Mouse (Mus musculus) MEL (cell line): Measurements from ENCODE around the gene Ttyh2. TPM values are rescaled to one million over a fixed set of nuclear protein-coding genes. Genes with fewer than 3 reads are reported as not detected.
"Not testable (repeated sequence)": the region's sequence is repeated elsewhere in the genome, so short reads cannot be mapped to it uniquely, and the experiment has no call there.

Source experiments
- DNase-seq: peaks from one replicate; pipeline ENCODE4 v3.0.0; 2011; ENCODE audit warnings: low read depth, low spot score
- H3K27ac ChIP-seq: 2 replicates; pipeline ENCODE4 v1.5.1; 2012; ENCODE audit warnings: low read depth, mild to moderate bottlenecking, control low read depth, low read length, moderate library complexity; ENCODE audit not compliant: control insufficient read depth
- H3K27me3 ChIP-seq, 2 experiments: fragments of 150-350 bp in 1 of 2; sonication (generic) in 1 of 2; 2 replicates each; pipeline ENCODE4 v1.6.1; 2012; ENCODE audit warnings: low read length in 2 of 2, mild to moderate bottlenecking in 2 of 2, improper control_type of control experiment in 1 of 2, moderate library complexity in 1 of 2; ENCODE audit not compliant: insufficient read depth in 2 of 2, control insufficient read depth in 1 of 2
- H3K36me3 ChIP-seq, 2 experiments: 2 replicates each; pipeline ENCODE4 v1.6.1; 2012 to 2014; ENCODE audit warnings: low read length in 2 of 2, improper control_type of control experiment in 1 of 2, inconsistent platforms in 1 of 2, mild to moderate bottlenecking in 1 of 2; ENCODE audit not compliant: insufficient read depth in 2 of 2, control insufficient read depth in 1 of 2
- H3K4me1 ChIP-seq, 2 experiments: fragments of 150-350 bp in 1 of 2; sonication (generic) in 1 of 2; 2 replicates each; pipeline ENCODE4 v1.6.1; 2012; ENCODE audit warnings: low read length in 2 of 2, improper control_type of control experiment in 1 of 2, mild to moderate bottlenecking in 1 of 2; ENCODE audit not compliant: insufficient read depth in 2 of 2, control insufficient read depth in 1 of 2
- H3K4me3 ChIP-seq, 2 experiments: fragments of 150-350 bp in 1 of 2; sonication (generic) in 1 of 2; 2 replicates each; pipeline ENCODE4 v1.5.1; 2012; ENCODE audit warnings: low read depth in 2 of 2, low read length in 2 of 2, mild to moderate bottlenecking in 2 of 2, moderate library complexity in 2 of 2, control low read depth in 1 of 2, improper control_type of control experiment in 1 of 2; ENCODE audit not compliant: control insufficient read depth in 1 of 2, insufficient read depth in 1 of 2
- H3K79me2 ChIP-seq: 2 replicates; pipeline ENCODE4 v1.6.1; 2012; ENCODE audit warnings: mild to moderate bottlenecking, low read length, moderate library complexity; ENCODE audit not compliant: control insufficient read depth, poor library complexity, insufficient read depth
- H3K9ac ChIP-seq: 2 replicates; pipeline ENCODE4 v1.6.1; 2012; ENCODE audit warnings: low read depth, mild to moderate bottlenecking, control low read depth, low read length, moderate library complexity; ENCODE audit not compliant: control insufficient read depth, poor library complexity, severe bottlenecking
- H3K9me3 ChIP-seq: fragments of 150-350 bp; sonication (generic); replicated peaks from 2 replicates; pipeline ENCODE4 v1.6.1; 2012; ENCODE audit warnings: mild to moderate bottlenecking, low read length, improper control_type of control experiment, moderate library complexity; ENCODE audit not compliant: insufficient read depth
- BHLHE40 ChIP-seq: IDR thresholded peaks from 2 replicates; pipeline ENCODE4 v1.6.1; 2012; ENCODE audit warnings: low read depth, mild to moderate bottlenecking, inconsistent platforms, low read length, improper control_type of control experiment, borderline replicate concordance
- CHD1 ChIP-seq: IDR thresholded peaks from 2 replicates; pipeline ENCODE4 v1.6.1; 2012; ENCODE audit warnings: low read depth, mild to moderate bottlenecking, inconsistent platforms, low read length, improper control_type of control experiment
- CHD2 ChIP-seq: IDR thresholded peaks from 2 replicates; pipeline ENCODE4 v1.6.1; 2011; ENCODE audit warnings: low read length, improper control_type of control experiment
- CTCF ChIP-seq, 3 experiments: IDR thresholded peaks in 2 of 3; conservative IDR thresholded peaks in 1 of 3; 2 replicates each; pipeline ENCODE4 v1.5.1; 2011 to 2012; ENCODE audit warnings: low read length in 3 of 3, low read depth in 2 of 3, mild to moderate bottlenecking in 2 of 3, improper control_type of control experiment in 1 of 3, inconsistent platforms in 1 of 3, mixed read lengths in 1 of 3, moderate library complexity in 1 of 3; ENCODE audit not compliant: control insufficient read depth in 1 of 3, insufficient read depth in 1 of 3, poor library complexity in 1 of 3, severe bottlenecking in 1 of 3
- EP300 ChIP-seq, 2 experiments: IDR thresholded peaks; 2 replicates each; pipeline ENCODE4 v1.6.1; 2011; ENCODE audit warnings: improper control_type of control experiment in 2 of 2, low read length in 2 of 2, low read depth in 1 of 2, mild to moderate bottlenecking in 1 of 2
- KAT2A ChIP-seq: conservative IDR thresholded peaks from 2 replicates; pipeline ENCODE4 v1.6.1; 2012; ENCODE audit warnings: low read depth, low read length, improper control_type of control experiment, inconsistent platforms
- MAFK ChIP-seq: IDR thresholded peaks from 2 replicates; pipeline ENCODE4 v1.6.1; 2011; ENCODE audit warnings: low read depth, mild to moderate bottlenecking, low read length, improper control_type of control experiment, borderline replicate concordance
- MAX ChIP-seq: IDR thresholded peaks from 2 replicates; pipeline ENCODE4 v1.6.1; 2011; ENCODE audit warnings: low read length, improper control_type of control experiment
- MEF2A ChIP-seq: IDR thresholded peaks from 2 replicates; pipeline ENCODE4 v1.6.1; 2014; ENCODE audit warnings: low read depth, mild to moderate bottlenecking, inconsistent platforms, low read length, improper control_type of control experiment; ENCODE audit not compliant: poor library complexity, insufficient replicate concordance, severe bottlenecking; ENCODE audit errors: extremely low read depth
- MYB ChIP-seq: IDR thresholded peaks from 2 replicates; pipeline ENCODE4 v1.6.1; 2011; ENCODE audit warnings: mild to moderate bottlenecking, low read depth, low read length, improper control_type of control experiment
- POLR2A ChIP-seq, 2 experiments: IDR thresholded peaks; 2 replicates each; pipeline ENCODE4 v1.6.1; 2011 to 2012; ENCODE audit warnings: low read length in 2 of 2, mild to moderate bottlenecking in 2 of 2, control low read depth in 1 of 2, improper control_type of control experiment in 1 of 2, low read depth in 1 of 2, moderate library complexity in 1 of 2; ENCODE audit not compliant: control insufficient read depth in 1 of 2, insufficient read depth in 1 of 2, poor library complexity in 1 of 2
- TCF12 ChIP-seq: IDR thresholded peaks from 2 replicates; pipeline ENCODE4 v1.6.1; 2014; ENCODE audit warnings: low read depth, mild to moderate bottlenecking, inconsistent platforms, low read length, improper control_type of control experiment, moderate library complexity
- ZKSCAN1 ChIP-seq: IDR thresholded peaks from 2 replicates; pipeline ENCODE4 v1.6.1; 2012; ENCODE audit warnings: low read depth, mild to moderate bottlenecking, inconsistent platforms, low read length, improper control_type of control experiment, moderate library complexity
- ZMIZ1 ChIP-seq: IDR thresholded peaks from 2 replicates; pipeline ENCODE4 v1.6.1; 2012; ENCODE audit warnings: low read depth, mild to moderate bottlenecking, inconsistent platforms, low read length, improper control_type of control experiment, moderate library complexity
- polyA plus RNA-seq, 2 experiments: library from polyadenylated mRNA; stranded (reverse) in 1 of 2; unstranded in 1 of 2; fragments of >175 nt in 1 of 2; fragments of >200 nt in 1 of 2; gene quantifications; 2 replicates each; pipeline versions ENCODE4 v1.2.1 to v1.2.4; 2012; ENCODE audit warnings: low replicate concordance in 2 of 2, low read depth in 1 of 2; ENCODE audit not compliant: insufficient read length in 2 of 2, insufficient read depth in 1 of 2, missing spikeins in 1 of 2
- total RNA-seq: library from RNA; depleted of rRNA; stranded (reverse); fragments of 300-350 nt; gene quantifications from 2 replicates; pipeline ENCODE4 v1.2.3, GENCODE M21; 2012

Ttyh2 gene
- total and polyA plus RNA-seq, 3 experiments, result 7.2 to 9.7 TPM; not detected in 1

DNA sequence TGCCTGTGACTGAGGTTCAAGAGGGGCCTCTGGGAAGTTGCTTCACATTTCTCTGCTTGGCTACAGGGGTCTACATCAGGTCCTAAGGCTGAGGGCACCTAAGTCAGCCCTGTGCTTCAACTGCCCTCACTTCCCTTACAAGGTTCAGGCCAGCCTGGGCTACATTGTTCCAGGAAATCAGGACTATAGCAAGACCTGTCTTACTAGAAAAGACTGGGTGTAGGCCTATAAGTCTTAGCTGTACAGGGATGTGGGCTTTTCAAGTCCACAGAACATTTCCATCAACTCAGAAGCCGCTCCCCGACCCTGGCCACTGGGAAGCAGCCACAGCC lies 1.5 kb upstream of the Ttyh2 start:
- peaks cover 25% of the 10 kb centered on the region for H3K79me2 ChIP-seq
- TF ChIP-seq KAT2A, result no peak
- TF ChIP-seq MAFK, result peak; percentile 8; the same call in 1 of the 2 replicates
- TF ChIP-seq ZMIZ1, result peak; percentile 45; the same call in 1 of the 2 replicates
- TF ChIP-seq, all 39 proteins: peak for 2
- Histone ChIP-seq H3K9me3 (no peaks in the 10 kb centered on the region), H3K9ac (no peak overlapping the region), H3K4me1 (peaks cover 0 to 6% of the 10 kb centered on the region in 2 experiments; a peak in 2 of 4 replicates), H3K27ac (no peak overlapping the region), H3K27me3 (no peaks in the 10 kb centered on the region), H3K4me3 (no peak overlapping the region), H3K36me3 (peaks cover 9 to 14% of the 10 kb centered on the region in 2 experiments)
- DNase-seq, result peak; percentile 68

DNA sequence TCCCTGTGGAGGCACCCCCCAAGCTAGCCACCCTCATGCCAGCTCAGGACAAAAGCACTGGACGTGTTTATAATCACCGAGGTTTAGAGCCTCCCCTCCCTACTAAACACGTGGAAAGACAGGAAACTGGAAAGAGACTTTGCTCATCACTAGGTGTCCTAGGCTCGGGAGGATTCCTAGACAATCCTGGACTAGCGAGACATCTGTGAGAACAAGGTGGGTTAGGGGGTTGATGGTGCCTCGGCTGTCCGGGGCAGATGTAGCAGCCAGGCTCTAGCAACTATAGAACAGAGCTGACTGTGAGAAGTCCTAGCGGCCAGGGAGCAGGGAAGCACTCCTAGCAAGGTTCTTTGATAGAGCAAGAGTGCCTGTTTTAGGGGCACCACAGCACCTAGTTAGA lies 1.1 kb upstream of the Ttyh2 start:
- H3K36me3 ChIP-seq, result peaks cover 9 to 14% of the 10 kb centered on the region in 2 experiments

DNA sequence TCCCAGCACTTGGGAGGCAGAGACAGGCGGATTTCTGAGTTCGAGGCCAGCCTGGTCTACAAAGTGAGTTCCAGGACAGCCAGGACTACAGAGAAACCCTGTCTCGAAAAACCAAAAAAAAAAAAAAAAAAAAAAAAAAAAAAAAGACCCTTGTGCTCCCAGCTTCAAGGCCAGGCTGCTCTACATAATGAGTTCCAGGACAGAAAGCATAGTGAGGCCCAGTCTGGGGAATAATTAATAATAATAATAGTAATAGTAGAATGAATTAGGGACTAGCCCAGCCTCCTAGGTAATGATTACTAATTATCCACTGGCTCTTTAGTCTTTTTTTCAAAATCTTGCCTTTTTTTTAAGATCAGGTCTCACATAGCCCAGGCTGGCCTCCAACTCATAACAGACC lies 435 bp upstream of the Ttyh2 start:
- H3K9ac ChIP-seq, H3K4me1 ChIP-seq, H3K9me3 ChIP-seq, H3K27ac ChIP-seq, H3K27me3 ChIP-seq, DNase-seq: not testable (repeated sequence)
- Histone ChIP-seq H3K36me3 (peaks cover 9 to 14% of the 10 kb centered on the region in 2 experiments), H3K4me3 (peak overlapping the region in 1 of 2 experiments; percentile 94; a peak in 1 of 4 replicates), H3K79me2 (peaks cover 14% of the 10 kb centered on the region)

More for the DNA sequence above, 1.1 kb upstream of the Ttyh2 start:
- Histone ChIP-seq H3K27ac (no peak overlapping the region), H3K4me3 (no peak overlapping the region), H3K9ac (no peak overlapping the region), H3K9me3 (no peaks in the 10 kb centered on the region), H3K4me1 (peaks cover 0 to 6% of the 10 kb centered on the region in 2 experiments; a peak in 2 of 4 replicates), H3K27me3 (no peaks in the 10 kb centered on the region), H3K79me2 (peaks cover 20% of the 10 kb centered on the region)
- TF ChIP-seq MEF2A (no peak), MAX (no peak), CHD1 (no peak), CHD2 (no peak), EP300 (IDR thresholded peaks at IDR 0.05; ENCODE audit: low read depth in 1 of 2, low read length in 2 of 2) (no peak), CTCF (IDR thresholded peaks at IDR 0.05 in 2 of 3, conservative IDR thresholded peaks at IDR 0.05 in 1 of 3; ENCODE audit: control insufficient read depth in 1 of 3, insufficient read depth in 1 of 3, low read depth in 2 of 3, low read length in 3 of 3, poor library complexity in 1 of 3, severe bottlenecking in 1 of 3) (no peak), ZMIZ1 (no peak), POLR2A (IDR thresholded peaks at IDR 0.05; ENCODE audit: control insufficient read depth in 1 of 2, insufficient read depth in 1 of 2, low read depth in 1 of 2, low read length in 2 of 2, poor library complexity in 1 of 2) (no peak), TCF12 (no peak), MYB (no peak), BHLHE40 (no peak), ZKSCAN1 (no peak)
- DNase-seq, result peak; percentile 41
